Mouse (Mus musculus): ENCODE results near the gene Upk1b.
"Not testable (repeated sequence)": the region's sequence is repeated elsewhere in the genome, so short reads cannot be mapped to it uniquely, and the experiment has no call there.

Gene Upk1b

GRCm38 (mm10) chr16:38800091-38800490 is at the start of gene Upk1b:
Upk1b (minus strand) TSS chr16:38800328.
- no peak for ATAC-seq (ENCODE audit: insufficient number of reproducible peaks, low FRiP score, low TSS enrichment)

- ATAC-seq (ENCODE audit: insufficient number of reproducible peaks, low FRiP score, low TSS enrichment): no peak
These were observed 28.5 kb upstream of the Upk1b start, which contains the start of gene 4930435E12Rik for GRCm38 (mm10) chr16:38828649-38829048. 4930435E12Rik (minus strand) TSS chr16:38828749.

- ATAC-seq (ENCODE audit: insufficient number of reproducible peaks, low FRiP score, low TSS enrichment): no peak
These were observed 12.4 kb upstream of the Upk1b start for GRCm38 (mm10) chr16:38812521-38812920.

GRCm38 (mm10) chr16:38810196-38810595 is 10.1 kb upstream of the Upk1b start:
- no peak for ATAC-seq (ENCODE audit: insufficient number of reproducible peaks, low FRiP score, low TSS enrichment)

- not testable (repeated sequence) for ATAC-seq (ENCODE audit: insufficient number of reproducible peaks, low FRiP score, low TSS enrichment)
These were observed 7.7 kb upstream of the Upk1b start for GRCm38 (mm10) chr16:38807796-38808195.

GRCm38 (mm10) chr16:38798957-38799450 is 1.1 kb downstream of the Upk1b start:
- ATAC-seq (ENCODE audit: insufficient number of reproducible peaks, low FRiP score, low TSS enrichment): no peak

GRCm38 (mm10) chr16:38793120-38793519 is 7.0 kb downstream of the Upk1b start:
- no peak for ATAC-seq (ENCODE audit: insufficient number of reproducible peaks, low FRiP score, low TSS enrichment)

- ATAC-seq (ENCODE audit: insufficient number of reproducible peaks, low FRiP score, low TSS enrichment): no peak
These were observed 10.2 kb downstream of the Upk1b start for GRCm38 (mm10) chr16:38789966-38790365.

GRCm38 (mm10) chr16:38789016-38789415 is 11.1 kb downstream of the Upk1b start:
- no peak for ATAC-seq (ENCODE audit: insufficient number of reproducible peaks, low FRiP score, low TSS enrichment)

- no peak for ATAC-seq (ENCODE audit: insufficient number of reproducible peaks, low FRiP score, low TSS enrichment)
These were observed 14.8 kb downstream of the Upk1b start for GRCm38 (mm10) chr16:38785301-38785700.

GRCm38 (mm10) chr16:38782524-38783067 is 17.5 kb downstream of the Upk1b start:
- no peak for ATAC-seq (ENCODE audit: insufficient number of reproducible peaks, low FRiP score, low TSS enrichment)

- ATAC-seq (ENCODE audit: insufficient number of reproducible peaks, low FRiP score, low TSS enrichment): no peak
These were observed 18.2 kb downstream of the Upk1b start for GRCm38 (mm10) chr16:38781946-38782345.

GRCm38 (mm10) chr16:38780960-38781572 is 19.1 kb downstream of the Upk1b start:
- no peak for ATAC-seq (ENCODE audit: insufficient number of reproducible peaks, low FRiP score, low TSS enrichment)

GRCm38 (mm10) chr16:38776342-38776741 is 23.8 kb downstream of the Upk1b start:
- ATAC-seq (ENCODE audit: insufficient number of reproducible peaks, low FRiP score, low TSS enrichment): no peak

GRCm38 (mm10) chr16:38774964-38775746 is 25.0 kb downstream of the Upk1b start:
- no peak for ATAC-seq (ENCODE audit: insufficient number of reproducible peaks, low FRiP score, low TSS enrichment)

GRCm38 (mm10) chr16:38772906-38773496 is 27.1 kb downstream of the Upk1b start:
- ATAC-seq (ENCODE audit: insufficient number of reproducible peaks, low FRiP score, low TSS enrichment): no peak

- ATAC-seq (ENCODE audit: insufficient number of reproducible peaks, low FRiP score, low TSS enrichment): no peak
These were observed 29.0 kb downstream of the Upk1b start for GRCm38 (mm10) chr16:38771145-38771544.

- no peak for ATAC-seq (ENCODE audit: insufficient number of reproducible peaks, low FRiP score, low TSS enrichment)
These were observed 30.6 kb downstream of the Upk1b start for GRCm38 (mm10) chr16:38769529-38769928.

- no peak for ATAC-seq (ENCODE audit: insufficient number of reproducible peaks, low FRiP score, low TSS enrichment)
These were observed 31.7 kb downstream of the Upk1b start for GRCm38 (mm10) chr16:38768386-38768785.

- no peak for ATAC-seq (ENCODE audit: insufficient number of reproducible peaks, low FRiP score, low TSS enrichment)
These were observed 32.4 kb downstream of the Upk1b start for GRCm38 (mm10) chr16:38767761-38768160.

GRCm38 (mm10) chr16:38766671-38767070 is 33.5 kb downstream of the Upk1b start:
- ATAC-seq (ENCODE audit: insufficient number of reproducible peaks, low FRiP score, low TSS enrichment): no peak

Measured in cerebellum, adult (tissue).